Mouse (Mus musculus) naive thymus-derived CD4-positive, alpha-beta T cell, adult 5 months (primary cell): Measurements from ENCODE around the gene Akr1cl. TPM values are rescaled to one million over a fixed set of nuclear protein-coding genes. Genes with fewer than 3 reads are reported as not detected.

Experiments used
- polyA plus RNA-seq: library from polyadenylated mRNA; unstranded; fragments of 100-300 nt; shearing (Covaris generic); gene quantifications from one replicate; pipeline ENCODE4 v1.2.1, GENCODE M21; 2017

Gene Akr1cl
- 0.93 TPM for polyA plus RNA-seq

GRCm38 (mm10) chr1:65032641-65033040, at the start of gene Akr1cl:
Akr1cl (minus strand) TSS chr1:65032759.

GRCm38 (mm10) chr1:65082188-65082587, 49.6 kb upstream of the Akr1cl start, which contains the start of gene Crygb:
Crygb (minus strand) TSS chr1:65082288.

GRCm38 (mm10) chr1:65073589-65073988, 41.0 kb upstream of the Akr1cl start, which contains the start of gene Crygc:
Crygc (minus strand) TSS chr1:65073689.

GRCm38 (mm10) chr1:65063352-65063751, 30.8 kb upstream of the Akr1cl start, which contains the start of gene Crygd:
Crygd (minus strand) TSS chr1:65063452.

GRCm38 (mm10) chr1:65050952-65051351, 18.4 kb upstream of the Akr1cl start, which contains the start of gene Cryge:
Cryge (minus strand) TSS chr1:65051149.

Other genes starting within 250 kb of the Akr1cl start
- 26.8 TPM for gene Plekhm3, start 75.9 kb downstream of the Akr1cl start, polyA plus RNA-seq
- gene Cryge, start 18.4 kb upstream of the Akr1cl start, polyA plus RNA-seq = not detected
- gene Crygd, start 30.7 kb upstream of the Akr1cl start, polyA plus RNA-seq = not detected
- gene Crygc, start 40.9 kb upstream of the Akr1cl start, polyA plus RNA-seq = not detected
- gene Crygb, start 49.5 kb upstream of the Akr1cl start, polyA plus RNA-seq = not detected
- not detected for gene Cryga, start 70.6 kb upstream of the Akr1cl start, polyA plus RNA-seq
- gene Gm28845, start 86.8 kb upstream of the Akr1cl start, polyA plus RNA-seq = not detected
- gene D630023F18Rik, start 90.5 kb upstream of the Akr1cl start, polyA plus RNA-seq = not detected
- gene Idh1, start 153.7 kb upstream of the Akr1cl start, polyA plus RNA-seq = 5.0 TPM
- gene Pikfyve, start 153.9 kb upstream of the Akr1cl start, polyA plus RNA-seq = 27.1 TPM
- not detected for gene Pth2r, start 249.3 kb upstream of the Akr1cl start, polyA plus RNA-seq